ENCODE assay signal across 8 mouse cellular contexts in the genomic region with DNA sequence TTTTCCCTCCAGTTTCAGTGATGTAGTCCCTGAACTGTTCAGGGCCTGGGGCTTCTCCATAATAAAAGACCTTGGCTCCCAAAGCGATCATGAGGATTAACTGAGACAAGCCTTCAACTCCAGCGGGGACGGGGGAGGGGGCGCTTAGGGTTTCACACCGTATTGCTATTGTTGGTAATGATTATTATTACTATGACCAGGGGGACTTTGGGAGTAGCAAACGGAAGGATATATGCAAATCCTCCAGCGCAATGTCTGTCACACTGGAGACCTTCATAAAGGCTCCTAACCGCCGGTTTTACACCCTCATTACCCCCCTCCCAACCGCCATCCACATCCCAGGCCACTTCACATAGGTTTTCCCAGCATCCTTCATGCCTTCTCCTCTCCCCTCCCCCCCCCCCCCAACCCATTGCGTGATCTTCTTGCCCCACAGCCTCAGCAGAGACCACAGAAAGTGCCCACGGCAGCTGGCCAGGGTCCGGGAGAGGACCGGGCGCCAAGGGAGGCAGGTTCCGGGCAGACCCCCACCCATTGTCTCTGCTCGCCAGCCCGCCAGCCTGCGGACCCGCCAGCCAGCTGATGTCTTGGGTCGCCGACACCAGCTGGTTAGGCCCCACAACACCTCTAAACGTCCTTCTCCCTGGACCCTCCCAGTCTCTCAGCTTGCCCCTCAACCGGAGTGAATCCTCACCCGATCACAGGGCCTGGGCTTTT. TPM values are rescaled to one million over a fixed set of nuclear protein-coding genes. Genes with fewer than 3 reads are reported as not detected.
DNase-seq lines count a peak whose midpoint lies in the region; ATAC-seq and TF ChIP-seq lines count a peak whose summit lies in the region.

No protein-coding gene starts in this region.

- H3K27ac ChIP-seq in embryonic facial prominence, embryonic 13.5 days = peak overlapping the region; percentile 57
- H3K27ac ChIP-seq in limb, embryonic 11.5 days (replicated peaks; ENCODE audit: low read depth, low read length) = no peak overlapping the region

- WGBS in lung, adult 2 months = 20% methylated on average over 25 of the region's 25 CpGs
- WGBS in embryonic facial prominence, embryonic 13.5 days = 3% methylated on average over 25 of the region's 25 CpGs
- 2% methylated on average over 25 of the region's 25 CpGs for WGBS in limb, embryonic 11.5 days

- H3K4me1 ChIP-seq in lung, adult 2 months (ENCODE audit: control insufficient read depth, insufficient read depth, low read length) = peaks cover 3% of the 10 kb centered on the region
- peaks cover 16% of the 10 kb centered on the region for H3K4me1 ChIP-seq in embryonic facial prominence, embryonic 13.5 days
- peaks cover 12% of the 10 kb centered on the region for H3K4me1 ChIP-seq in limb, embryonic 11.5 days (ENCODE audit: control insufficient read depth, insufficient read depth, low read length)

- peak overlapping the region; percentile 77 for H3K9ac ChIP-seq in embryonic facial prominence, embryonic 13.5 days
- peak overlapping the region; percentile 75 for H3K9ac ChIP-seq in limb, embryonic 11.5 days (ENCODE audit: low read length)

- no peak for TF ChIP-seq CTCF in lung, adult 2 months (IDR thresholded peaks at IDR 0.05; ENCODE audit: insufficient read depth, low read length)

- no peak for DNase-seq in lung, adult 2 months
- no peak for DNase-seq in lung, postnatal 25 days (ENCODE audit: low spot score)
- DNase-seq in limb, embryonic 11.5 days (ENCODE audit: low spot score) = peak; percentile 64
- peak; percentile 69 for DNase-seq in retina, embryonic 14.5 days (ENCODE audit: low spot score)
- no peak for DNase-seq in spleen, postnatal 4 days (ENCODE audit: low spot score in 2 of 2)
- DNase-seq in layer of hippocampus, adult 18-20 months (ENCODE audit: low spot score in 2 of 2) = no peak

- TF ChIP-seq POLR2A in lung, adult 2 months (IDR thresholded peaks at IDR 0.05; ENCODE audit: borderline replicate concordance, extremely low read depth, low read depth, low read length) = no peak

- H3K27me3 ChIP-seq in embryonic facial prominence, embryonic 13.5 days = peaks cover 15% of the 10 kb centered on the region
- H3K27me3 ChIP-seq in limb, embryonic 11.5 days (ENCODE audit: control insufficient read depth, insufficient read depth, low read length) = peaks cover 3% of the 10 kb centered on the region; the same call in 1 of the 2 replicates

- H3K4me2 ChIP-seq in embryonic facial prominence, embryonic 13.5 days = peak overlapping the region; percentile 70
- peak overlapping the region; percentile 65 for H3K4me2 ChIP-seq in limb, embryonic 11.5 days (ENCODE audit: low read depth, severe bottlenecking)

- H3K4me3 ChIP-seq in lung, adult 2 months (replicated peaks; ENCODE audit: extremely low read depth, low read depth, low read length) = peak overlapping the region; percentile 27
- peak overlapping the region; percentile 46 for H3K4me3 ChIP-seq in embryonic facial prominence, embryonic 13.5 days
- H3K4me3 ChIP-seq in limb, embryonic 11.5 days (ENCODE audit: low read depth, low read length) = peak overlapping the region; percentile 32

- H3K36me3 ChIP-seq in embryonic facial prominence, embryonic 13.5 days = no peaks in the 10 kb centered on the region
- no peaks in the 10 kb centered on the region for H3K36me3 ChIP-seq in limb, embryonic 11.5 days (ENCODE audit: control insufficient read depth, insufficient read depth, low read length)

- no peaks in the 10 kb centered on the region for H3K9me3 ChIP-seq in embryonic facial prominence, embryonic 13.5 days
- H3K9me3 ChIP-seq in limb, embryonic 11.5 days (ENCODE audit: control insufficient read depth, low read length) = no peaks in the 10 kb centered on the region

- ATAC-seq in embryonic facial prominence, embryonic 13.5 days (ENCODE audit: insufficient number of reproducible peaks, insufficient read depth, low FRiP score, low TSS enrichment, low read depth) = peak; percentile 65; the same call in 1 of the 2 replicates
- ATAC-seq in limb, embryonic 11.5 days (ENCODE audit: insufficient number of reproducible peaks, low FRiP score, low TSS enrichment, low read depth) = no peak
- ATAC-seq in erythroid progenitor cell, adult 5-6 weeks (replicated peaks; ENCODE audit: low FRiP score, poor library complexity, severe bottlenecking) = no peak

RNA-seq across cellular contexts. Expression of a gene that starts 9.9 kb away (rescaled TPM):
- 8.8 and 12.7 TPM in 2 replicates for polyA plus RNA-seq in lung, adult 2 months (2012; rRNA removed)
- 54.0 and 54.1 TPM in 2 replicates for polyA plus RNA-seq in embryonic facial prominence, embryonic 13.5 days (2015; fragmentation: Nextera tagmentation; extraction: Ambion mirVana)
- polyA plus RNA-seq in limb, embryonic 11.5 days (2014; fragmentation: Nextera tagmentation; extraction: Ambion mirVana) = 44.1 and 52.7 TPM in 2 replicates
- 9.6 and 28.1 TPM in 2 replicates for total RNA-seq in erythroid progenitor cell, adult 5-6 weeks (2015; ENCODE audit: low replicate concordance)
- total RNA-seq in erythroid progenitor cell, adult 5-6 weeks (2017; ENCODE audit: low replicate concordance) = 6.5 and 14.1 TPM in 2 replicates
- 10 to 100 TPM; 47.9 to 48.9 TPM for total RNA-seq in layer of hippocampus, adult 18-20 months (2021)

RNA-seq across cellular contexts. Expression of a gene that starts 18.4 kb away (rescaled TPM):
- polyA plus RNA-seq in lung, adult 2 months (2012; rRNA removed) = 22.5 and 24.1 TPM in 2 replicates
- 8.8 and 8.9 TPM in 2 replicates for polyA plus RNA-seq in embryonic facial prominence, embryonic 13.5 days (2015; fragmentation: Nextera tagmentation; extraction: Ambion mirVana)
- 1.7 and 2.2 TPM in 2 replicates for polyA plus RNA-seq in limb, embryonic 11.5 days (2014; fragmentation: Nextera tagmentation; extraction: Ambion mirVana)
- not detected in 2 replicates for total RNA-seq in erythroid progenitor cell, adult 5-6 weeks (2015; ENCODE audit: low replicate concordance)
- total RNA-seq in erythroid progenitor cell, adult 5-6 weeks (2017; ENCODE audit: low replicate concordance) = 1.0 and 1.8 TPM in 2 replicates
- total RNA-seq in layer of hippocampus, adult 18-20 months (2021) = 10 to 100 TPM; 45.3 to 47.7 TPM

RNA-seq across cellular contexts. Expression of a gene that starts 53.5 kb away (rescaled TPM):
- polyA plus RNA-seq in lung, adult 2 months (2012; rRNA removed) = 6.6 and 9.5 TPM in 2 replicates
- polyA plus RNA-seq in embryonic facial prominence, embryonic 13.5 days (2015; fragmentation: Nextera tagmentation; extraction: Ambion mirVana) = 18.5 and 22.4 TPM in 2 replicates
- 19.8 and 20.3 TPM in 2 replicates for polyA plus RNA-seq in limb, embryonic 11.5 days (2014; fragmentation: Nextera tagmentation; extraction: Ambion mirVana)
- total RNA-seq in erythroid progenitor cell, adult 5-6 weeks (2015; ENCODE audit: low replicate concordance) = 10.1 and 12.3 TPM in 2 replicates
- 8.2 and 28.1 TPM in 2 replicates for total RNA-seq in erythroid progenitor cell, adult 5-6 weeks (2017; ENCODE audit: low replicate concordance)
- total RNA-seq in layer of hippocampus, adult 18-20 months (2021) = 10 to 100 TPM; 14.8 to 14.9 TPM

Comparison
In these comparisons a context has a peak if more than half of its experiments do, and no peak if none do; other contexts are left out.
1. DNase-seq: peak in limb, embryonic 11.5 days (single experiment) and retina, embryonic 14.5 days (single experiment); none in lung, adult 2 months (single experiment), lung, postnatal 25 days (single experiment), spleen, postnatal 4 days (0 of 2) and layer of hippocampus, adult 18-20 months (0 of 2).
2. Peak in every context shown above with its lines, with median percentiles within 50 percentile points of each other: H3K4me3 ChIP-seq.